In the genomic region with DNA sequence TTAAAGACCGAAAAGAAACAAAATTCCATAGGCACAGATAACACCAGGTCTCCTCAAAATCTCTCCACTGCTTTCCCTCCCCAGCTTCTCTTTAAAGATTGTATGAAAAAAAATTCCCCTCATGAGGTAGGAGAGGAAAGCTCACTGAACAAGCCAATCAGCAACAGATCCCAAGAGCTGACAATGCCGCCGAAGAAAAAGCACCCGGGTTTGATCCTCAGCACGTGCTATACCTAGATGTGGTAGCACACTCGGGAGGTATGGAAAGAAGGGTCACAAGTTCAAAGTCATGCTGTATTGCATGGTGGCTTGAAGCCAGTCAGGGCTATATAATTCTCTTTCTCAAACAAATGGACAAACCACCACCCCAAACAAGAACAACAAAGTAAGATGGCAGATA, we compare ENCODE assay signal across 25 mouse cellular contexts.
"Had no signal": no experiment of that assay in that cellular context is flagged by ENCODE, and none has a peak within 500 bp of the region (broad histone marks: within the 10 kb centered on the region; RNA-seq: fewer than 3 reads in every experiment).

No protein-coding gene starts in this region.

- H3K36me3 ChIP-seq: limb, embryonic 10.5 days; limb, embryonic 13.5 days; liver, embryonic 12.5 days; liver, embryonic 15.5 days; lung, embryonic 15.5 days; midbrain, embryonic 12.5 days; midbrain, embryonic 15.5 days; neural tube, embryonic 12.5 days; neural tube, embryonic 15.5 days had no signal

- DNase-seq: kidney, adult 18-20 months; layer of hippocampus, adult 9-11 months; liver; lung, adult 18-20 months; lung, postnatal 10 days; lung, postnatal 36 days; right cerebral cortex, adult 18-20 months; right cerebral cortex, postnatal 14 days; right cerebral cortex, postnatal 4 days; thymus, adult 2 months; thymus, postnatal 36 days had no signal

- H3K27me3 ChIP-seq: limb, embryonic 13.5 days; liver, embryonic 12.5 days; liver, embryonic 15.5 days; lung, embryonic 15.5 days; megakaryocyte, embryonic 14.5 days; midbrain, embryonic 12.5 days; midbrain, embryonic 15.5 days; neural tube, embryonic 12.5 days; neural tube, embryonic 15.5 days had no signal

- H3K9ac ChIP-seq: limb, embryonic 13.5 days; liver, embryonic 12.5 days; liver, embryonic 15.5 days; lung, embryonic 15.5 days; midbrain, embryonic 12.5 days; midbrain, embryonic 15.5 days; neural tube, embryonic 12.5 days; neural tube, embryonic 15.5 days had no signal

- H3K9me3 ChIP-seq: limb, embryonic 10.5 days; limb, embryonic 13.5 days; liver, embryonic 12.5 days; liver, embryonic 15.5 days; lung, embryonic 15.5 days; megakaryocyte, embryonic 14.5 days; midbrain, embryonic 12.5 days; midbrain, embryonic 15.5 days; neural tube, embryonic 12.5 days; neural tube, embryonic 15.5 days had no signal

- H3K4me2 ChIP-seq: limb, embryonic 13.5 days; liver, embryonic 12.5 days; liver, embryonic 15.5 days; lung, embryonic 15.5 days; midbrain, embryonic 12.5 days; midbrain, embryonic 15.5 days; neural tube, embryonic 12.5 days; neural tube, embryonic 15.5 days had no signal

- H3K4me1 ChIP-seq: limb, embryonic 10.5 days; liver, embryonic 12.5 days; liver, embryonic 15.5 days; megakaryocyte, embryonic 14.5 days; midbrain, embryonic 12.5 days; midbrain, embryonic 15.5 days; neural tube, embryonic 12.5 days had no signal

- ATAC-seq: inflammation-experienced regulatory T-cells, adult 6 months; intestine, embryonic 16.5 days; liver, embryonic 12.5 days; midbrain, embryonic 15.5 days had no signal

- H3K27ac ChIP-seq: layer of hippocampus, adult 2 months; limb, embryonic 10.5 days; limb, embryonic 13.5 days; liver, embryonic 12.5 days; liver, embryonic 15.5 days; lung, embryonic 15.5 days; midbrain, embryonic 12.5 days; midbrain, embryonic 15.5 days; neural tube, embryonic 12.5 days; neural tube, embryonic 15.5 days; stomach, postnatal 0 days had no signal

- H3K4me3 ChIP-seq: layer of hippocampus, adult 2 months; limb, embryonic 10.5 days; limb, embryonic 13.5 days; liver, embryonic 12.5 days; liver, embryonic 15.5 days; lung, embryonic 15.5 days; megakaryocyte, embryonic 14.5 days; midbrain, embryonic 12.5 days; midbrain, embryonic 15.5 days; neural tube, embryonic 12.5 days; neural tube, embryonic 15.5 days had no signal
